Mouse (Mus musculus) embryonic facial prominence, embryonic 14.5 days (tissue): ENCODE data around the gene Sdr9c7. TPM values are rescaled to one million over a fixed set of nuclear protein-coding genes. Genes with fewer than 3 reads are reported as not detected.
A peak's percentile ranks its signal among the peaks of the same experiment; 100 is the strongest.
"Not testable (repeated sequence)": the region's sequence is repeated elsewhere in the genome, so short reads cannot be mapped to it uniquely, and the experiment has no call there.

ENCODE experiments used
- ATAC-seq: fragments of 200-750 bp; cut with Nextera tagmentation; 2 replicates; pipeline ENCODE4 v1.8.0; 2017; ENCODE audit warnings: low read depth, moderate number of reproducible peaks, moderate TSS enrichment
- DNase-seq: peaks from one replicate; pipeline ENCODE4 v3.0.0-alpha.2; 2015; ENCODE audit warnings: low spot score
- H3K27ac ChIP-seq: fragments of 300-500 bp; sonication (generic); replicated peaks from 2 replicates; pipeline ENCODE4 v1.5.1; 2014; ENCODE audit warnings: low read depth, mild to moderate bottlenecking, low read length, moderate library complexity
- H3K27me3 ChIP-seq: fragments of 300-500 bp; sonication (generic); replicated peaks from 2 replicates; pipeline ENCODE4 v1.6.1; 2014; ENCODE audit warnings: low read length; ENCODE audit not compliant: control insufficient read depth, insufficient read depth
- H3K36me3 ChIP-seq: fragments of 300-500 bp; sonication (generic); 2 replicates; pipeline ENCODE4 v1.6.1; 2014; ENCODE audit warnings: low read length, mixed read lengths; ENCODE audit not compliant: control insufficient read depth, insufficient read depth
- H3K4me1 ChIP-seq: fragments of 300-500 bp; sonication (generic); 2 replicates; pipeline ENCODE4 v1.6.1; 2014; ENCODE audit warnings: antibody characterized with exemption, low read length; ENCODE audit not compliant: control insufficient read depth, insufficient read depth
- H3K4me2 ChIP-seq: fragments of 300-500 bp; sonication (generic); 2 replicates; pipeline ENCODE4 v1.6.1; 2014; ENCODE audit warnings: low read depth, mild to moderate bottlenecking, low read length, moderate library complexity, mixed read lengths
- H3K4me3 ChIP-seq: fragments of 300-500 bp; sonication (generic); 2 replicates; pipeline ENCODE4 v1.5.1; 2014; ENCODE audit warnings: low read depth, mild to moderate bottlenecking, low read length
- H3K9ac ChIP-seq: fragments of 300-500 bp; sonication (generic); 2 replicates; pipeline ENCODE4 v1.6.1; 2014; ENCODE audit warnings: low read depth, mild to moderate bottlenecking, low read length, moderate library complexity, mixed read lengths
- H3K9me3 ChIP-seq: fragments of 300-500 bp; sonication (generic); 2 replicates; pipeline ENCODE4 v1.6.1; 2016; ENCODE audit warnings: low read length; ENCODE audit not compliant: control insufficient read depth
- WGBS: fragments of 180-500 bp; shearing (Covaris S2); extraction: QIAGEN DNeasy Blood & Tissue Kit; methylation state at CpG from one replicate; pipeline ENCODE4 v1.1.7; 2014; 5-methylcytosine and 5-hydroxymethylcytosine counted together
- polyA plus RNA-seq: library from polyadenylated mRNA; unstranded; fragments of >200 nt; fragmentation: Nextera tagmentation; extraction: Ambion mirVana; gene quantifications from 2 replicates; pipeline ENCODE4 v1.2.1, GENCODE M21; 2014

Sdr9c7 gene
- polyA plus RNA-seq, 1 experiment from 2014 or later: 1.1 TPM

GRCm38 (mm10) chr10:127923024-127923423 is 24.7 kb downstream of the Sdr9c7 start:
- WGBS: 86% methylated on average over 8 of the region's 8 CpGs
- H3K27me3 ChIP-seq: no peaks in the 10 kb centered on the region

GRCm38 (mm10) chr10:127924597-127925378 is 26.5 kb downstream of the Sdr9c7 start:
- Histone ChIP-seq H3K9me3 (no peaks in the 10 kb centered on the region), H3K4me3 (no peak overlapping the region), H3K27me3 (no peaks in the 10 kb centered on the region), H3K36me3 (no peaks in the 10 kb centered on the region), H3K4me1 (no peaks in the 10 kb centered on the region), H3K4me2 (no peak overlapping the region), H3K9ac (no peak overlapping the region), H3K27ac (no peak overlapping the region; the same call in 1 of the 2 replicates)
- WGBS: 39% methylated on average over 7 of the region's 7 CpGs
- ATAC-seq: peak; percentile 86
- DNase-seq: peak; percentile 86

More at GRCm38 (mm10) chr10:127923024-127923423, 24.7 kb downstream of the Sdr9c7 start:
- H3K36me3 ChIP-seq: no peaks in the 10 kb centered on the region
- no peak overlapping the region for H3K4me3 ChIP-seq
- no peak overlapping the region for H3K27ac ChIP-seq
- H3K9ac ChIP-seq: no peak overlapping the region
- H3K4me1 ChIP-seq: no peaks in the 10 kb centered on the region
- no peak overlapping the region for H3K4me2 ChIP-seq
- DNase-seq: no peak
- ATAC-seq: no peak
- no peaks in the 10 kb centered on the region for H3K9me3 ChIP-seq

GRCm38 (mm10) chr10:127927737-127928136 is 29.4 kb downstream of the Sdr9c7 start:
- no peaks in the 10 kb centered on the region for H3K9me3 ChIP-seq
- H3K4me1 ChIP-seq: no peaks in the 10 kb centered on the region
- H3K9ac ChIP-seq: no peak overlapping the region
- ATAC-seq (no peak), DNase-seq (no peak)
- H3K27me3 ChIP-seq: no peaks in the 10 kb centered on the region
- H3K4me3 ChIP-seq: no peak overlapping the region
- 80% methylated on average over 2 of the region's 2 CpGs for WGBS
- H3K4me2 ChIP-seq: no peak overlapping the region
- no peaks in the 10 kb centered on the region for H3K36me3 ChIP-seq
- no peak overlapping the region for H3K27ac ChIP-seq

GRCm38 (mm10) chr10:127932290-127932926 is 34.1 kb downstream of the Sdr9c7 start:
- H3K4me2 ChIP-seq: no peak overlapping the region
- no peak overlapping the region for H3K4me3 ChIP-seq
- no peak overlapping the region for H3K27ac ChIP-seq
- DNase-seq (peak; percentile 75), ATAC-seq (0 out of 2 replicates have a peak, but pooled peaks have one; percentile 41)
- no peaks in the 10 kb centered on the region for H3K36me3 ChIP-seq
- H3K9ac ChIP-seq: no peak overlapping the region
- H3K27me3 ChIP-seq: no peaks in the 10 kb centered on the region
- H3K9me3 ChIP-seq: no peaks in the 10 kb centered on the region
- H3K4me1 ChIP-seq: no peaks in the 10 kb centered on the region
- 41% methylated on average over 8 of the region's 8 CpGs for WGBS

- no peak overlapping the region for H3K4me3 ChIP-seq
- H3K36me3 ChIP-seq: no peaks in the 10 kb centered on the region
- no peaks in the 10 kb centered on the region for H3K9me3 ChIP-seq
- H3K27me3 ChIP-seq: no peaks in the 10 kb centered on the region
- no peak overlapping the region for H3K27ac ChIP-seq
- no peak overlapping the region for H3K9ac ChIP-seq
- no peak for ATAC-seq
- DNase-seq: no peak
- 72% methylated on average over 8 of the region's 8 CpGs for WGBS
- no peak overlapping the region for H3K4me2 ChIP-seq
- H3K4me1 ChIP-seq: no peaks in the 10 kb centered on the region
These were observed 38.0 kb downstream of the Sdr9c7 start for GRCm38 (mm10) chr10:127936271-127936670.

GRCm38 (mm10) chr10:127936747-127937409 is 38.6 kb downstream of the Sdr9c7 start:
- H3K4me3 ChIP-seq: no peak overlapping the region
- H3K9me3 ChIP-seq: no peaks in the 10 kb centered on the region
- no peak overlapping the region for H3K9ac ChIP-seq
- no peaks in the 10 kb centered on the region for H3K27me3 ChIP-seq
- H3K36me3 ChIP-seq: no peaks in the 10 kb centered on the region
- ATAC-seq (no peak), DNase-seq (no peak)
- H3K27ac ChIP-seq: no peak overlapping the region
- no peaks in the 10 kb centered on the region for H3K4me1 ChIP-seq
- 83% methylated on average over 19 of the region's 19 CpGs for WGBS
- no peak overlapping the region for H3K4me2 ChIP-seq

- H3K4me1 ChIP-seq: no peaks in the 10 kb centered on the region
- H3K27me3 ChIP-seq: no peaks in the 10 kb centered on the region
- ATAC-seq (no peak), DNase-seq (peak; percentile 56)
- H3K27ac ChIP-seq: no peak overlapping the region
- no peaks in the 10 kb centered on the region for H3K36me3 ChIP-seq
- H3K4me2 ChIP-seq: no peak overlapping the region
- no peaks in the 10 kb centered on the region for H3K9me3 ChIP-seq
- 1% methylated on average over 2 of the region's 2 CpGs for WGBS
- H3K4me3 ChIP-seq: no peak overlapping the region
- H3K9ac ChIP-seq: no peak overlapping the region
These were observed 39.2 kb downstream of the Sdr9c7 start for GRCm38 (mm10) chr10:127937428-127938010.

- H3K4me3 ChIP-seq, H3K4me2 ChIP-seq, DNase-seq, H3K27me3 ChIP-seq, H3K36me3 ChIP-seq, H3K9me3 ChIP-seq, H3K4me1 ChIP-seq, H3K9ac ChIP-seq, ATAC-seq, H3K27ac ChIP-seq: not testable (repeated sequence)
- WGBS: 96% methylated on average over 10 of the region's 10 CpGs
These were observed 41.3 kb downstream of the Sdr9c7 start for GRCm38 (mm10) chr10:127939667-127940066.
